Mouse (Mus musculus): ENCODE results near the gene Spata25.
"Not testable (repeated sequence)": the region's sequence is repeated elsewhere in the genome, so short reads cannot be mapped to it uniquely, and the experiment has no call there.

Spata25 gene

DNA sequence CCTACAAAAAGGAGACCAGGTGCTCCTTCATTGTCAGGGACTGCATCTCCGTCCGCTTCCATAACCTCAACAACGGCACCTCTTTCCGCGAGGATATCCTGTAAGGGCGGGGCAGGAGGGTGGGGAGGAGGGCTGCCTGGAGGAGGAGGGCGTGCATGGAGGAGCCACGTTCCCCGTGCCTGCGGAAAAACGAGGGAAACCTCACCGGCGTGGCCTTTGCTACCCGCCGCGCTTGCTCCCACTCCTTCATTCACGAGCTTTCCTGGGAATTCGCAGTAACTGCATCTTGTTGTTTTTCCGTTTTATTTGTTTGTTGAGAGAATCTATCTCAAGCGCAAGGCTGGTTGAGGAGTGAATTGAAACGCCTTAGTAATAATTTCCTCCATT lies 23.0 kb downstream of the Spata25 start:
- in situ Hi-C loops (cut with MboI, MseI): no loop called here

DNA sequence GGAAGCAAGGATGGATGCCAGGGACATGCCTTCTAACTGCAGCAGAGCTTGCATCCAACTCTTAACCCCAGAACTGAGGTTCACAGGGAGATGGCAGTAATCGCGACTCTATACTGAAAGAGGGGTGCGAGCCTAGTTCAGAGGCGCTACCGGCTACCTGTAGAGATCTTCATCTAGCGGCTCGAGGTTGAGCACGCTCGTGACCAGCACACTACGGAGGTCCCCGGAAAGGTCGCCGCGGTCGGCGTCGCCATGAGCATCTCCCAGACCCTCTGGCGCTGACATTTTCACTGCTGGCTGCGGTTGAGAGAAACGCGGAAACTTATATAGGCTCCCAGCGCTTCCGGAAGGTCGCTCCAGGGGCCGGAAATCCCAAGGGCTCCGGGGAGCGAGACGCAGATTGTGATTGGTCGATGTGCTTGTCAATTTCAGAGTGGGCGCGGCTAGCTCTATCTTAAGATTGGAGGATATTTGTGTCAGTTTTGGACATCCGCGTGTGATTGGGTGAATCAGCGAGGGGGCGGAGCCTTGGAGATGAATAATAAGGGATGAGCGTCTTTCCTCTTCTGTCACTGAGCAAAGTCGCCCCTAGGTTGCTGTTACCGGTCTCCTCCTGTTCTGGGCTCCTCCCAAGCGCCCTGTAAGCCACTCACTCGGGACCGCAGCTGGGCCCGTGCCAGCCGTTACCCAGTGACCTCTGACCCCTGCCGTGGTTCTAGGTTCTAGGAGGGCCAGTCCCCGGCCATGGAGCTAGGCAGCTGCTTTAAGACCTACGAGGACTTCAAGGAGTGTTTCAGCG lies 23.6 kb downstream of the Spata25 start, which contains the start of the genes Acot8 and Zswim3:
Gene Acot8 (minus strand): TSS at position 350 of the 799 bp plus-strand sequence.
Gene Zswim3 (plus strand): TSS at position 566 of the 799 bp plus-strand sequence.
- in situ Hi-C loops (cut with MboI, MseI): no loop called here

DNA sequence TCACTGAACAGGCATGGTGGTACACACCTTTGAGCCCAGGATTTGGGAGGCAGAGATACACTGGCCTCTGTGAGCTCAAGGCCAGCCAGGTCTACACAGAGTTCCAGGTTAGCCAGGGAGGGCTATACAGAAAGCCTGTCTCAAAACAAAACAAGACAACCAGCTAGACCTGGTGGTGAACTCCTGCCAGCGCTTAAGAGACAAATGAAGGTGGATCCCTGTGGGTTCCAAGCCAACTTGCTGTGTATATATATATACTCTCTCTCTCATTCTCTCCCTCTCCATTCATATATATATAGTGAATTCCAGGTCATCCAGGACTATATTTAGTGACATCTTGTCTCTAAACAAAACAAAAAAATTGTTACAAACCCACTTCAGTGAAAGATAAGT lies 24.4 kb downstream of the Spata25 start:
- in situ Hi-C loops (cut with MboI, MseI): no loop called here

DNA sequence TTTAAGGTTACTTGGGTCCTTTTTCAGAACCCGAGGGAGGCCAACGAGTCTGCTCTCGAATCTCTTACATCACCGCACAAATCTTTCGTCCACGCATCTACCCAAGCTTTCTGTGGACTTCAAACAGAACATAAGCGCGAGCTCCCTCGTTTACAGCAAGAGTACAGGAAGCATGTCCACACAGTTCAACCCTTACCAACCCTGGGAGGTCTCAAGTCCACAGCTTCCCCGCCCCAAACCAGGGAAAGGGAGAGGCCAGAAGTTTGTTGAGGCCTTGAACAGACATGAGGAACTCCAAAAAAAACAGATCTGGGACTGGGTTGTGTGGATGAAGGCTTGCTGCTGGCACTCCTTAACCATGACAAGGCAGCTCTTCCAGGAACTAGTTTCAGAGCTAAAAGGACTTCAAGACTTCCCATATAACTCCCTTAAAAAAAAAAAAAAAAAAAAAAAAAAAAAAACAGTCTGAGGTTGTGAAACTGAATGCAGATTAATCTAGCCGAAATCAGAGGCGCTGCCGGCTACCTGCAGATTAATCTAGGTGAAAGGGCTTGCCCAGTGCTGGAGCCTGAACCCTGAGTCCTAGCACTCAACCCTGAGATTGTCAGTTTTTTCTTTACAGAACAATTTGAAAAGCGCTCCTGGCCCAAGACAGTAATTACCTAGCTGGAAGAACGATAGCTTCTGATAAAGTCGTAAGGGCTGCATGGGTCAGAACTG lies 25.0 kb downstream of the Spata25 start:
- in situ Hi-C loops (cut with MboI, MseI): no loop called here

DNA sequence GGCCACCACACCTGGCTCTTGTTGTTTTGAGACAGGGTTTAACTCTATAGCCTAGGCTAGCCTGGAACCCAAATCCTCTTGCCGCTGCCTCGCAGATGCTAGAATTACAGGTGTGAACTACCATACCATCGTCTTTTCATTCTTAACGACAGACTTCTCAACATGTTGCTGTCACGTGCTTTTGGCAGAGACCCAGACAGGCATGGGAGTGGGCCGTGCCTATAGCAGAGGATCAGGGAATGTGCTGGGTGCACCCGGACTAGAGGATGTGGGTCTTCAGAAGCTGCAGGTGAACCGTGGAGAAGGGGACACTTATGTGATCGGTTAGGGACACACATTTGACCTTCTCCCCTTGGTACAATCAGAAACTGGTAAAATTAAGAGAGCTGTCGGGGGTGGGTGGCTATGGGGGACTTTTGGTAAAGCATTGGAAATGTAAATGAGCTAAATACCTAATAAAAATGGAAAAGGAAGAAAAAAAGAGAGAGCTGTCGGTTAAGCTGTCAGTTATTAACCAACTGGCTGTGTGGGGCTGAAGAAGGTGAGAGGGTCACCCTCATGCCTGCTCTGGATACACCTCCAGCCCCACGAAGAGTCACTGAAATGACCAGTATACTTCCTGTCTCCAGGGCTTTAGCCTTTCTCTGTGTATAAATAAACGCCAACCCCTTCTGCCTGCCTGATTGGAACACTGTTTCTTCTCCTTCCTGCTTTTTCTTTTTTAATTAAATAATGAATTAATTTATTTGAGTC lies 27.9 kb downstream of the Spata25 start:
- in situ Hi-C loops (cut with MboI, MseI): no loop called here

DNA sequence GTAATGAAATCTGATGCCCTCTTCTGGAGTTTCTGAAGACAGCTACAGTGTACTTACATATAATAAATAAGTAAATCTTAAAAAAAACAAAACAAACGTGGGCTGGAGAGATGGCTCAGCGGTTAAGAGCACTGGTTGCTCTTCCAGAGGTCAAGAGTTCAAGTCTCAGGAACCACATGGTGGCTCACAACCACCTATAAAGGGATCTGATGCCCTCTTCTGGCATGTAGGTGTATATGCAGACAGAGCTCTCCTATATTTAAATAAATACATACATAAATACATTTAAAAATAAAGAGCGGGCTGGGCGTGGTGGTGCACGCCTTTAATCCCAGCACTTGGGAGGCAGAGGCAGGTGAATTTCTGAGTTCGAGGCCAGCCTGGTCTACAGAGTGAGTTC lies 29.8 kb downstream of the Spata25 start:
- in situ Hi-C loops (cut with MboI, MseI): not testable (repeated sequence)

DNA sequence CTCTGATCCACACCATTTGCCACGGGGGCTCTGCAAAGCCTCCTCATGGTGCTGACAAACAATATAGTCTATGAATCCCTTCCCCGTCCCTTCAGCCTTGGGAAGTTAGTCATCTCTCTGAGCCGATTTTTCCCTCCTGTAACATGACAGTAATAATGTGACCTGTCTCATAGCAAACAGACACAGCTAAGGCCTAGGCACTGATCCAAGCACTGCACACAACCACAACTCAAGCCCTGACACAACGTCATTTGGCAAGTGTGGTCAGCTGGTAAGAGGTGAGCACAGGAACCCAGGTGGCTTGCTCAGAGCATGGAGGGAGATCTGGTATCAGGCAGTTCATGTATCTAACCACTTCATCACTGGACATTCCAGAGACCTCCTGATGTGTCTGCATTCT lies 32.5 kb downstream of the Spata25 start:
- in situ Hi-C loops (cut with MboI, MseI): no loop called here

DNA sequence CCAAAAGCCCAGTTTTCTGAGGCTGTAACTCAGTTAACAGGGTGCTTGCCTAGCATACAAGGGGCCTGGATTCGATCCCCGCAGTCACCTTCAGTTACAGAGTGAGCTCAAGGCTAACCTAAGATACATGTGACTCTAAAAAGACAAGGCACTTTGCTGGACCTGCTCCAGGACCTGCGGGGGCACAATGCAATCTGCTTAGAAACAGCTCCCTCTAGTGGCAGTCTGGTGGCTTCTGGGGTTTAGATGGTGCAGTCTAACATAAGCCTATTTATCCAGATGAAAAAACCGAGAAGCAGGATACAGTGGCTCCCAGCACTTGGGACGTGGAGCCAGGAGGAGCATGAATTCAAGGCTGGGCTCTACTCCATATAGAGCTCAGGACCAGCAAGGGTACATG lies 34.0 kb downstream of the Spata25 start:
- in situ Hi-C loops (cut with MboI, MseI): no loop called here

DNA sequence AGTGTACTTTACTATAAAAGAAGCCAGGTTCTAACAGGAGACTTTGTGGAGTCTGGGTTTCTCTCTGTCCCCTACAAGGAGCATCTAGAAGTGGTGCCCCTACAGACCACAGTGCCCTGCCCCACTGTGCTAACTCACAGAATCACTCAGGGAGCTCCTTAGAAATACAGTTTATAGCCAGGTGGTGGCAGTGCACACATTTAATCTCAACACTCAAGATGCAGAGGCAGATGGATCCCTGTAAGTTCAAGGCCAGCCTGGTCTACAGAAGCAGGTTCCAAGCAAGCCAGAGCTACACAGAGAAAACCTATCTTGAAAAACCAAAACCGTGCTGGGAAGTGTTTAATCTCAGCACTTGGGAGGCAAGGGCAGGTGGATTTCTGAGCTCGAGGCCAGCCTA lies 34.6 kb downstream of the Spata25 start:
- in situ Hi-C loops (cut with MboI, MseI): no loop called here

DNA sequence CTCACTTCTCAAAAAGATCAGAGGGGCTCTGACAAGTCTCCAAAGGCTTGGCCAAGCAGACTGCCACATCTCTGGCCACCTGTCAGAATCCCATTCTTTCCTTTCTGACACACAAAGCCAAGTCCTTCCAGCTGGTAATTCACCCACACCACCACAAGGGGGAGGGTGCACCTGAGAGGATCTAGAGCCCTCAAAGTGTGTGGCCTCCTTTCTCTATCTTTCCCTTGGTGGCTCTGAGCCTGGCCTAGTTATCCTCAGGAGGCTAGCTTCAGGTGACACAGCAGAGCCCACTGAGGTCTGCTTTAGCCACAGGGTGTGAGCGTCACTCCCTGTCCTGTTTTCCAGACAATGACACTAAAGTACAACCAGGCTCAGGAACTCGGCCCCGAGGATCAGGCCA lies 35.1 kb downstream of the Spata25 start:
- in situ Hi-C loops (cut with MboI, MseI): no loop called here

DNA sequence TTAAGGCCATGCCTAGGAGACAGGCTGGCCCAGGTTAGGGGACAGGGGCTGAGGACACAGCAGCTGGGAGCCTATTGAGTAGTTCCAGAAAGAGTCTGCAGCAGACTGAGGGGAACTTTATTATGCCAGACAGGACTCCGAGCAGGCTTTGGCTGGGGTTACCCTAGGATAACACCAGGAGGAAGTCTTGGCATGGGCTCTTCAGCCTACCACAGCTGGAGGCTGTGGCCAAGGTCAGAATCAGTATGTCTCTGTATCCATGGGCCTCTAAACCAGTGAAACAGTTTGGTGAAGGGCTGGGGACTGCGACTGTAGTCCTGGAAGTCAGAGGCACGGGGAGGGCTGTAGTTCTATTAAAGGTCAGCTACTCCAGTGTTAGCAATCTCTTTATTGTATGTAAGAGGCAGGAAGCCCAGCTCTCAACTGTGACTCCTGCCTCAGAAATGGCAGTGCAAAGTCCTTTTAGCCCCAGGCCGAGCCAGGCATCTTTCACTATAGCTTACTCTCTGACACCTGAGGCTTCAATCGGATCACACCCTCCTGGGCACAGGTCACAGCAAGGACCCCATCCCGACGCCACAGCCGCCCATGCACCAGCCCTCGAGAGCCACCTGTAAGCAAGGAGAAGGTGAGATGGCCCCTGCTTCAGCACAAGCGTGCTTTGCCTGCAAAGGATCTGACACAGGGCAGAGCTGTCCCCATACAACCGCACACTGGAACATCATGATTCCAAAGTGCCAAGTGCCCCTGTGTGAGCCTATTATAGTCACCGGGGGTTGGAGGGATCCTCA lies 35.7 kb downstream of the Spata25 start:
- in situ Hi-C loops (cut with MboI, MseI): no loop called here

DNA sequence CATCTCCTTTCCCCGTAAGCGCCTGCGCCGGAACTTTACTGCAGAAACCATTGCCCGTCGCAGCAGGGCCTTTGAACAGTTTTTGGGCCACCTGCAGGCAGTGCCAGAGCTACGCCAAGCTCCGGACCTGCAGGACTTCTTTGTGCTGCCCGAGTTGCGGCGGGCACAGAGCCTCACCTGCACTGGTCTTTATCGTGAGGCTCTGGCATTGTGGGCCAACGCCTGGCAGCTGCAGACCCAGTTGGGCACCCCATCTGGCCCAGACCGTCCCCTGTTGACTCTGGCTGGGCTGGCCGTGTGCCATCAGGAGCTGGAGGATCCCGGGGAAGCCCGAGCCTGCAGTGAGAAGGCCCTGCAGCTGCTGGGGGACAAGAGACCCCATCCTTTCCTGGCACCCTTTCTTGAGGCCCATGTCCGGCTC lies 36.5 kb downstream of the Spata25 start:
- in situ Hi-C loops (cut with MboI, MseI): no loop called here

DNA sequence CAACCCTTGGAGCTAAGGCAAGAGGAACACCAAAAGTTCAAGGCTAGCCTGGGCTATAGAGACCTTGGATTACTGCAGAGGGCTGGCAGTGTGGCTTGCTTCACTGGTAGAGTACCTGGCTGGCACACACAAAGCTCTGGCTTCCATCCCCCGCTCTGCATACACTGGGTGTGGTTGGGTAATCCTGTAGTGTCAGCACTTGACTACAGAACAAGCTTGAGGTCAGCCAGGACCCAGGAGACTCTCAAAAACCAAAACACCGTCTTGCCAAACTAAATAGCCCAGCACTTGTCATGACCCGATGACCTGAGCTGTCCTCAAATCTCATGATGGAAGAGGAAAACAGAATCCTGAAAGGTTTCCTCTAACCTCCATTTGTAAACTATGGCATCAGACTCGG lies 37.9 kb downstream of the Spata25 start:
- in situ Hi-C loops (cut with MboI, MseI): no loop called here

DNA sequence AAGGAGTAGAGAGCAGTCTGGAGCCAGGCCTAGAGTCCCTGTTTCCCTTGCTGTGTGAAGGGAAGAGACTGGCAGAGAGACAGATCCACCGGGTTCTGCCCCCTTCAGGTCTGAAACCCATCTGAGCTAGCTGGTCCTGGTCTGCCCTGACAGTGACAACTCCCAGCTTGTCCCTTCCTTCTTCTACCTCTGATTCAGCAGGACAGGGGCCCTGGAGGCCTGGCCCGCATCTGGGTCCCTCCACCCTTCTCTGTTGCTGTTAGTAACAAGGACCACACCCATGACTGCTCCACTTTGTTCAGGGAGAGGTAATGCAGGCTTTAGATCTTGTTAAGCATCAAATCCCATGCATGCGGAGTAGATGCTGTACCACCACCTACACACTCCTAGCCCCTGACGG lies 39.9 kb downstream of the Spata25 start:
- in situ Hi-C loops (cut with MboI, MseI): no loop called here

DNA sequence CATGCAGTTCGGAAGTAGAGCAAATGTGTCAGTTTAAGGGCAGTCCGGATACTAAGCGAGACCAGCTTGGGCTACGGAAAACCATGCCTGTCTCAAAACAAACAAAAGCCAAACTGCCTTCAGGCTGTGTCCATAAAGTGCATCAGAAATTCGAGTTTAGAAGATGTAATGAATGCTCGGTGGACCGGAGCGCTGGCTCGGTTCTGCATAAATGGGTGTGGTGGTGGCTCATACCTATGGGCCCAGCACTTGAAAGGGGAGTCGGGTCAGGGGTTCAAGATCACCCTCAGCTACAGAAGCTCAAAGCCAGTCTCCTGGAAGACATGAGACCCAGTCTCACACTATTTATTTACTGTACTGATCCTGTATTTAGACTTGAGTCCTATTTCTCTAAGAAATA lies 40.6 kb downstream of the Spata25 start:
- in situ Hi-C loops (cut with MboI, MseI): no loop called here

DNA sequence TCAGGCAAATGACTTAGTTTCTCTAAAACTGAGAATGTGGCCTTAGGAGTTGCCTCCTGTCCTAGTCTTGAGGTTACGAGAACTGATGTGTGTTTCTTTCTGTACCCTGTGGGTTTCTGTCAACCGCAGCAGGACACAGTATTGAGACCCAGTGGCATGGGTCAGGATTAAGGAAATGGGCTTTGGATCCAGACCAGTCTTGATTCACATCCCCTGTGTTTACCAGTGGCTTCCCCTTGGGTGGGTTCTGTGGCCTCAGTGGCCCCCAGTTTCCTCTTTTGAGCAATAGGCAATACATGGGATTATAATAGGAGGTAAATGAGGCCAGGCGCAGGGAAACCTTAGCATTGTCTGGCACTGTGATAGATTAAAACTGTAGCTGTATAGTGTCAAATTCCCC lies 41.3 kb downstream of the Spata25 start:
- in situ Hi-C loops (cut with MboI, MseI): no loop called here

DNA sequence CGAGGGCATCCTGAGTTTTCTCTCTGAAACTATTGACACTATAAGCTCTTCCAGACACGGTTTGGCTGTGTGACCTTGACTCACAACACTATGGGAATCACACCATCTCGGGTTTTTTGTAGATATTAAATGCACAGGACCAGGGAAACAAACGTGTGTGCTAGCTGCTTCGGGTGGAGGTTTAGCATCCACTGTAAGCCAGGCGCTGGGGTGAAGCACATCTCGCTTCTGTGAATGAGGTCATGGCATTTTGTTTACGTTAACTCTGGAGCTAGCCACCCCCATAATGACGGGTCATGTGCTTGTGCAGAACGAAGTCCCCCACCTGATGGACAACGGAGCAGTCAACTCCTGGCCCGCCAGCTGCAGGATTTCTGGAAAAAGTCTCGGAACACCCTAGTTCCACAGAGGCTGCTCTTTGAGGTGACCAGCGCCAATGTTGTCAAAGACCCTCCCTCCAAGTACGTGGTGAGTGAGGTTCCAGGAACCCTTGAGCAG lies 41.9 kb downstream of the Spata25 start:
- in situ Hi-C loops (cut with MboI, MseI): no loop called here

DNA sequence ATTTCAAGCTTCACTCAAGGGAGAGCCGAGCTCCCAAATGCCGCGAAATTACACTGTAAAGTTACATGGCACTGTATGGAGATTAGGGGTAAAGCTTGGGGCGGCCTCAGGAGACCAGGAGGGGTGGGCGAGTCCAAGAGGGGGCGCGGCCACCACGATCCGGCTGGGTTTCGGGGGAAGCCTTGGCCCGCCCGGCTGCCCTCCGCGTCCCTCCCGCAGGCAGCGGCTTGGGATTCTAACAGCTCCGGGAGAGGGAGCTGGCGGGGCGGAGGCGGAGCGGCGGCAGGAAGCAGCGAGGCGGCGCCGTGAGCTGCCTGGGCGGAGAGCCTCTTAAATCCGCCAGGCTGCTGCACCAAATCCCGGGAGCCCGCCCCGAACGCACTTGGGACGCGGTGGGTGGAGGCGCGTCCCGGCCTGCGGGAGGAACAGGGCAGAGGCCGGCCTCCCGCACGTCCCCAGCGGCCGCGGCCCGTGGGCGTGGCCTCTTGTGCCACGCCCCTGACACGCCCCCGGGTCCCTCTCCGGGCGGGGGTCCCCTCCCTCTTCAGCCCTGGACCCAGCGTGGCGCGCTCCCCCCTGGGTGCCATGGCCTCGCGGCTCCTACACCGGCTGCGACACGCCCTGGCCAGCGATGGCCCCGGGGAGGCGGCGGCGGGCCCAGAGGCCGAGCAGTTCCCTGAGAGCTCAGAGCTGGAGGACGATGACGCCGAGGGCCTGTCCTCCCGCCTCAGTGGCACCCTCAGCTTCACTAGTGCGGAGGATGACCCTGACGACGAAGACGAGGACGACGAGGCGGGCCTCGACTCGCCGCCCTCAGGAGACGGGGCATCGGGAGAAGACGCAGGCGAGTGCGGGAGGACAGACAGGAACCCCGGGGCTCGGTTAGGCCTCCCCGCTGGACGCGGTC lies 42.6 kb downstream of the Spata25 start, which contains the start of gene Snx21:
Gene Snx21 (plus strand): TSS at position 343 of the 907 bp plus-strand sequence.
- in situ Hi-C loops (cut with MboI, MseI): no loop called here

DNA sequence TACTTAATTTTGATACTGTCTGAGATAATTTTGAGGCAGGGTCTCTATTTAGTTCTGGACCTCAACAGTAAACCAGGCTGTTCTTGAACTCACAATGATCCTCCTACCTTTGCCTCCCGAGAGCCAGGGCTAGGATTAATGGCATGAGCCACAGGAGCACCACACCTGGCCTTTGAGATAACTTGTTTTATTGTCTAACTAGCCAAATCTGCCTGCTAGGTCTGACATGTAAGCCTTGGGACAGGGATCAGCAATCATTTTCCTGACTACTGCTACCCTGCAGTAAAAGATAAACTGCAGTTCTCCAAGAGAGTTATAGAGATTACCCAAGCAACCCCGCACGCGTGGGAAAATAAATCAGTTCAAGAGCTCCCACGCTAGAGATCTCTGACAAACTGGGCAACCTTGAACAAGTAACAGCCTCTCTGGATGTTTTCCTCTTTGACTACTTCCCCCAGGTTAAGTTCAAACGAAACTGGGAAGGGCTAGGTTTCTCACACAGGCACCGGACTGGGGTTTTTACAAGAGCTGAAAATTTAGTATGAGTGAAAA lies 43.4 kb downstream of the Spata25 start:
- in situ Hi-C loops (cut with MboI, MseI): no loop called here
